Mouse (Mus musculus) hindbrain, embryonic 16.5 days (tissue): ENCODE measurements around the gene Smg8. TPM values are rescaled to one million over a fixed set of nuclear protein-coding genes. Genes with fewer than 3 reads are reported as not detected.
"Not testable (repeated sequence)": the region's sequence is repeated elsewhere in the genome, so short reads cannot be mapped to it uniquely, and the experiment has no call there.

Experiments used
- ATAC-seq: fragments of 200-750 bp; cut with Nextera tagmentation; 2 replicates; pipeline ENCODE4 v1.8.0; 2017; ENCODE audit warnings: moderate TSS enrichment, moderate library complexity
- H3K27ac ChIP-seq: fragments of 300-500 bp; sonication (generic); 2 replicates; pipeline ENCODE4 v1.5.1; 2014; ENCODE audit warnings: low read depth, mild to moderate bottlenecking, control low read depth, low read length, moderate library complexity
- H3K27me3 ChIP-seq: fragments of 300-500 bp; sonication (generic); replicated peaks from 2 replicates; pipeline ENCODE4 v1.6.1; 2014; ENCODE audit warnings: low read length; ENCODE audit not compliant: control insufficient read depth, insufficient read depth
- H3K36me3 ChIP-seq: fragments of 300-500 bp; sonication (generic); 2 replicates; pipeline ENCODE4 v1.6.1; 2014; ENCODE audit warnings: mild to moderate bottlenecking, low read length, moderate library complexity, mixed read lengths; ENCODE audit not compliant: control insufficient read depth, insufficient read depth
- H3K4me1 ChIP-seq: fragments of 300-500 bp; sonication (generic); 2 replicates; pipeline ENCODE4 v1.6.1; 2014; ENCODE audit warnings: low read depth, low read length; ENCODE audit not compliant: control insufficient read depth, insufficient read depth
- H3K4me2 ChIP-seq: fragments of 300-500 bp; sonication (generic); 2 replicates; pipeline ENCODE4 v1.6.1; 2014; ENCODE audit warnings: mild to moderate bottlenecking, low read length, control low read depth, moderate library complexity
- H3K4me3 ChIP-seq: fragments of 300-500 bp; sonication (generic); 2 replicates; pipeline ENCODE4 v1.5.1; 2014; ENCODE audit warnings: mild to moderate bottlenecking, low read length, control low read depth, moderate library complexity
- H3K9ac ChIP-seq: fragments of 300-500 bp; sonication (generic); 2 replicates; pipeline ENCODE4 v1.6.1; 2014; ENCODE audit warnings: low read depth, mild to moderate bottlenecking, control low read depth, low read length, moderate library complexity
- H3K9me3 ChIP-seq: fragments of 300-500 bp; sonication (generic); 2 replicates; pipeline ENCODE4 v1.6.1; 2014; ENCODE audit warnings: mild to moderate bottlenecking, low read length, moderate library complexity; ENCODE audit not compliant: control insufficient read depth
- WGBS: fragments of 180-500 bp; shearing (Covaris S2); extraction: QIAGEN DNeasy Blood & Tissue Kit; methylation state at CpG from one replicate; pipeline ENCODE4 v1.1.7; 2014; 5-methylcytosine and 5-hydroxymethylcytosine counted together
- microRNA counts: library from miRNA; unstranded; fragments of <30 nt; microRNA quantifications from one replicate; lab custom pipeline; 2016
- microRNA-seq: library from miRNA; unstranded; fragments of <30 nt; microRNA quantifications from one replicate; pipeline ENCODE4, GENCODE M21; 2017
- polyA plus RNA-seq: library from polyadenylated mRNA; unstranded; fragments of >200 nt; fragmentation: Nextera tagmentation; extraction: Ambion mirVana; gene quantifications from 2 replicates; pipeline ENCODE4 v1.2.1, GENCODE M21; 2015

The Smg8 gene
- polyA plus RNA-seq, 1 experiment from 2014 or later: 20.7 TPM

DNA sequence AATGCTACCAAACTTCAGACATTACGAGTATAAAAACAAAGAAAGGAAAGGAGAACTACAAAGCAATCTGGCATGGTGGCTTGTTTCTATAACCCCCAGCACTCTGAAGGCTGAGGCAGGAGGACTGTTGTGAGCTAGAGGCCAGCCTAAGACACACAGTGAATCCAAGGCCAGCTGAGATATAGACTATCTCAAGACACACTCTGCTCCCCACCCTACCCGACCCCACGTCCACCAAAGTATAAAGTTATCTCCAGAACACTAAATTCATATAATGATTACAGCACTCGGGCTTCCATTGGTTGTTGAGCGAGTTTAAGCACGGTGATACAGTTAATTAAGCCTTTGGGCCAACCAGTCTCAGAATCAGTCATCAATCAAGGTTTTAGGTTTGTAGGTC, 30.3 kb downstream of the Smg8 start:
- H3K4me2 ChIP-seq: no peak overlapping the region
- no peak overlapping the region for H3K9ac ChIP-seq
- H3K27me3 ChIP-seq: no peaks in the 10 kb centered on the region
- H3K9me3 ChIP-seq: no peaks in the 10 kb centered on the region
- no peak for ATAC-seq
- 93% methylated on average over 6 of the region's 6 CpGs for WGBS
- no peak overlapping the region for H3K27ac ChIP-seq
- H3K4me1 ChIP-seq: no peaks in the 10 kb centered on the region
- H3K4me3 ChIP-seq: no peak overlapping the region
- peaks cover 28% of the 10 kb centered on the region for H3K36me3 ChIP-seq

DNA sequence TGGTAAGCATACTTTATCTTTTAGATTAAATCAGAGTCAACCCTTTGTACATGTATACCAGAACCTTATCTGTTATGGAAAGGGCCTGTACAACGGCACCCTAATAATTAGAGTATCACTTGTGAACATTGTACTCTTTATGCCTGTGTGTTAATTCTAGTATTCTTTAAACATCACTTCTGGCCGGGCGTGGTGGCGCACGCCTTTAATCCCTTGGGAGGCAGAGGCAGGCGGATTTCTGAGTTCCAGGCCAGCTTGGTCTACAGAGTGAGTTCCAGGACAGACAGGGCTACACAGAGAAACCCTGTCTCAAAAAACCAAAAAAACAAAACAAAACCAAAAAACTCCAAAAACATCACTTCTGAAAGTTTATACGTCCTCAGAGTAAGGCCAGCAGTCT, 37.7 kb downstream of the Smg8 start:
- WGBS: 98% methylated on average over 7 of the region's 7 CpGs
- not testable (repeated sequence) for H3K4me2 ChIP-seq, H3K9me3 ChIP-seq, ATAC-seq, H3K4me1 ChIP-seq, H3K4me3 ChIP-seq, H3K9ac ChIP-seq, H3K27ac ChIP-seq, H3K27me3 ChIP-seq
- peaks cover 30% of the 10 kb centered on the region for H3K36me3 ChIP-seq

DNA sequence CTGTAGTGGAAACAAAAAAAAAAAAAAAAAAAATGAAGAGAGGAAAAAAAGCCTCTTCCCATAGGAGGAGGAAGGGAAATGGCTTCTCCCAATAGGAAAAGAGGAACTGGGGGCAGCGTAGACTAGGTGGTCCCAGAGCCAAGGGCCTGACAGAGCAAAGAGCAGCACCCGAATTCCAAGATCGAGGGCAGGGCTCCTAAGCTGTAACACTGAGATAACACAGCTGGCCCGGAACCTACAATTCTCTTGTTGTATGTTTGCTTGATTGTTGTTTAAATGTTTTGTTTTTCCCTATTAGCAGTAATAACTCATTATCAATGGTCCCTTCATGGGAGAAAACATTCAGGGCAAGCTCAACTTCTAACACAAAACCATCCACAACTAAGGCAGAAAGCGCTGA, 39.6 kb downstream of the Smg8 start:
- Histone ChIP-seq H3K4me3 (no peak overlapping the region), H3K4me1 (no peaks in the 10 kb centered on the region), H3K9ac (no peak overlapping the region), H3K4me2 (no peak overlapping the region), H3K9me3 (no peaks in the 10 kb centered on the region), H3K27ac (no peak overlapping the region), H3K36me3 (peaks cover 37% of the 10 kb centered on the region), H3K27me3 (no peaks in the 10 kb centered on the region)
- 89% methylated on average over 5 of the region's 5 CpGs for WGBS
- no peak for ATAC-seq

DNA sequence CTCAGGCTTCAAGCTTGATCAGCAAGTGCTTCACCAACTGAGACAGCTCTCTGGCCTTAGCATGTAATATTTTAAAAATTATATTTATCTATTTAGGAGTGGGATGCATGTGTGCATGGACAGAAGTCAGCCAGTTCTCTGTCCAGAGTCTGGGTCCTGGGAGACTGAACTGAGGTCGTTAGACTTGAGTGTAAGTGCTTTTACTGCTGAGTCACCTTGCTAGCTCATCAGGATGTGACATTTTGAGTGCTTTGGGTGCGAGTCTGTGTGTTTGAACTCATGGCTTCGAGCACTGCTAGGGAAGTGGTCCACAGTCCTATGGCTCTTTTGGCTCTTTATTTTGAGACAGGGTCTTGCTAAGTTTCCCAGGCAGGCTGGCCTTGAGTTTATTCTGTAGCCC, 43.5 kb downstream of the Smg8 start:
- H3K27ac ChIP-seq: no peak overlapping the region
- no peaks in the 10 kb centered on the region for H3K9me3 ChIP-seq
- WGBS: 89% methylated on average over 3 of the region's 3 CpGs
- H3K27me3 ChIP-seq: no peaks in the 10 kb centered on the region
- no peak overlapping the region for H3K9ac ChIP-seq
- no peaks in the 10 kb centered on the region for H3K4me1 ChIP-seq
- no peak for ATAC-seq
- no peak overlapping the region for H3K4me3 ChIP-seq
- peaks cover 44% of the 10 kb centered on the region for H3K36me3 ChIP-seq
- H3K4me2 ChIP-seq: no peak overlapping the region

DNA sequence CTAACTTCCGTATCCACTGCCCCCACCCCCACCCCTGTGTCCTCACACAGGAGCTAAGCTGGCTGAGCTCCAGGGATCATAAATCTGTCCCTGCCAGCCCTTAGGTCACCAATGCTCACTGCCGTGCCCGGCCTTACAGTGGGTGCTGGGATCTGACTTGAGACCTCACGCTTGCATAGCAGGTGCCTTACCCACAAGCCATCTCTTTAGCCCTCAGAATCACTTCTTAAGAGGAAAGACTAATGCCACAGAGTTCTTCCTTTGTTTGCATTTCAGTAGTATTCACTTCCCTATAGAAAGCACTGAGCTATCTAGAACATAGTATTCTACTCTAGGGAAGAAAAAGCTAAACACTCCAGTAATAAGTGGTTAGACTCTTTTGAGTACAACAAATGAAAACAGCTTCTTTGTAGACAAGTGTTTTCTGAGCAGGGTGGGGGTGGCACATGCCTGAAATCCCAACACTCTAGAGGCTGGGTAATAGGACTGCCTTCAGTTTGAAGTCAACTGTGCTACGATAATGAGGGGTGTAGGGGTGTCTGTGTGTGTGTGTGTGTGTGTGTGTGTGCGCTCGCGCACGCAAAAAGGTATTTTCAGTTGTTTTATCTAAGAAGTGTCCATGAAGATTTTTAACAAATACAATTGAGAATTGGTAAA, 47.1 kb downstream of the Smg8 start:
- H3K27me3 ChIP-seq: no peaks in the 10 kb centered on the region
- no peaks in the 10 kb centered on the region for H3K9me3 ChIP-seq
- no peak overlapping the region for H3K27ac ChIP-seq
- 80% methylated on average over 9 of the region's 9 CpGs for WGBS
- no peak for ATAC-seq
- H3K36me3 ChIP-seq: peaks cover 46% of the 10 kb centered on the region
- no peak overlapping the region for H3K9ac ChIP-seq
- no peak overlapping the region for H3K4me3 ChIP-seq
- H3K4me1 ChIP-seq: no peaks in the 10 kb centered on the region
- H3K4me2 ChIP-seq: no peak overlapping the region

DNA sequence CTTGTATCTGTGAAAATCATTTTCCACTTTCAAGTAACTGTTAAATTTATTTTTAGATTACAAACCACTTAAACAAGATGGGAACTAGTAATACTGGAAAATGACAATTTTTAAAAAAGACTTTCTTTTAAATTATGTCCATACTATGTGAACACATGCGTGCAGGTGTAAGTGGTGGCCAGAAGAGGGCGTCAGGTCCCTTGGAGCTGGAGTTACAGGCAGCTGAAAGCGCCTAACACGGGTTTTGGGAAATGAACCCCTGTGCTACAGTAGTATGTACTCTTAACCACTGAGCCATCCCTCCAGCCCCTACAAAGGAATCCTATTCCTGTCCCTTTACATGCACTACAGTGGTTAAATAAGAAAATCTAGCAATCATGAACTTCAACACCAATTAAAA, 50.4 kb downstream of the Smg8 start:
- H3K27ac ChIP-seq: no peak overlapping the region
- no peak for ATAC-seq

DNA sequence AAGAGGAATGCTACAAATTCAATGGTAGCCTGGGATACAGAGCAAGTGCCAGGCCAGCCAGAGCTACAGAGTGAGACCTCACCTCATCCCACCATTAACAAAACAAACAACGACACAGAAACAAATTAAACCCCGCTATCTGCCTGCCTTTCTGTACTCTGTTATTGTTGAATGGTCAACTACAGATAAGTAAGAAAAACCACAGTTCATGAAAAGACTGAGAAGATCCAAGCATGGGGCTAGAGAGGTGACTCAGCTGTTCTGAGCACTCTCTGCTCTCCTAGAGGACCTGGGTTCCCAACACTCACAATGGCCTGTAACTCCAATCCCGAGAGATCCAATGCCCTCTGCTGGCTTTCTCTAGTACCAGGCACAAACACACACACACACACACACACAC, 58.4 kb downstream of the Smg8 start:
- Histone ChIP-seq H3K36me3 (peaks cover 3% of the 10 kb centered on the region; the same call in 1 of the 2 replicates), H3K27ac (no peak overlapping the region), H3K9me3 (no peaks in the 10 kb centered on the region), H3K4me1 (no peaks in the 10 kb centered on the region), H3K4me2 (no peak overlapping the region), H3K27me3 (no peaks in the 10 kb centered on the region), H3K4me3 (no peak overlapping the region), H3K9ac (no peak overlapping the region)
- 97% methylated on average over 3 of the region's 3 CpGs for WGBS
- no peak for ATAC-seq

More for the DNA sequence above, 50.4 kb downstream of the Smg8 start:
- H3K9ac ChIP-seq: no peak overlapping the region
- H3K4me3 ChIP-seq: no peak overlapping the region
- H3K36me3 ChIP-seq: peaks cover 42% of the 10 kb centered on the region
- no peaks in the 10 kb centered on the region for H3K9me3 ChIP-seq
- no peaks in the 10 kb centered on the region for H3K4me1 ChIP-seq
- 66% methylated on average over 4 of the region's 4 CpGs for WGBS
- no peak overlapping the region for H3K4me2 ChIP-seq
- no peaks in the 10 kb centered on the region for H3K27me3 ChIP-seq

MicroRNAs within 50 kb of the gene (microRNA counts, 519-probe panel; counts per million panel counts)
- 3,801 counts per million, percentile 95 among the panel's probes with 10 or more counts for microRNA mmu-miR-301a (lab: Ali Mortazavi, UCI)

Small RNA genes lying within 50 kb of the gene (microRNA-seq; reads per million reads assigned to microRNA genes)
- gene Mir301: 1,936 reads per million, percentile 82 among the genes with 10 or more reads in this experiment

Other genes starting within 250 kb of the Smg8 start
- 4.0 and 4.1 TPM in 2 replicates for gene Ypel2, start 93.1 kb downstream of the Smg8 start, polyA plus RNA-seq
- 165 and 167 TPM in 2 replicates for gene Gdpd1, start 12.7 kb downstream of the Smg8 start, polyA plus RNA-seq
- 1.8 and 2.9 TPM in 2 replicates for gene Prr11, start 21.9 kb upstream of the Smg8 start, polyA plus RNA-seq
- gene Ska2, start 22.5 kb upstream of the Smg8 start, polyA plus RNA-seq: 35.0 and 38.8 TPM in 2 replicates
- gene Trim37, start 40.3 kb upstream of the Smg8 start, polyA plus RNA-seq: 81.1 and 90.4 TPM in 2 replicates